Mouse (Mus musculus): ENCODE results near the gene Eif3l. TPM values are rescaled to one million over a fixed set of nuclear protein-coding genes. Genes with fewer than 3 reads are reported as not detected.

Gene Eif3l
- polyA plus RNA-seq, 1 experiment from 2014 or later, result 179 TPM

DNA sequence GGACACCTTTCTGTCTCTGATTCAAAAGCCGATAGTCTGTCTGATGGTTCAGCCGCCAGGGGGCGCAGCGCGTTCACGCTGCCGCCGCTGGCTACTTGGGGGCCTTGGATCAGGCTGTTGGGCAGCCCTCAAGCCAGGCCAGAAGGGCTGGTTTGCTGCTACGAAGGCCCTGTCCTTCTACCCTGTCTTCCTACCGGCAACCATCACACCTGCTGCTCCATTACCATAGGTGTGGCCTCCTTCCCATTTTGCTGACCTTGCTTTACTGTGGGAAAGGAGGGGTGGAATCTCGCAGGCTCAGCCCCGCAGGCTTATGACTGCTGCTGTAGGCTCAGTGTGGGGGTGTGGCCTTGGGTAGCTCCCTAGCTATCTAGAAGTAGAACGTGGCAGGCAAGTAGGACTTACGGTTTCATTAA lies 37.1 kb upstream of the Eif3l start:
- Histone ChIP-seq H3K4me2 (peak overlapping the region; percentile 20; the same call in 1 of the 2 replicates), H3K9ac (0 out of 2 replicates have a peak overlapping the region, but pooled peaks have one; percentile 30), H3K36me3 (peaks cover 9% of the 10 kb centered on the region), H3K4me3 (no peak overlapping the region), H3K4me1 (replicated peaks) (peaks cover 29% of the 10 kb centered on the region), H3K27me3 (peaks cover 41% of the 10 kb centered on the region), H3K9me3 (no peaks in the 10 kb centered on the region), H3K27ac (no peak overlapping the region)
- 16% methylated on average over 14 of the region's 14 CpGs for WGBS
- ATAC-seq (ENCODE audit: low FRiP score), result no peak

DNA sequence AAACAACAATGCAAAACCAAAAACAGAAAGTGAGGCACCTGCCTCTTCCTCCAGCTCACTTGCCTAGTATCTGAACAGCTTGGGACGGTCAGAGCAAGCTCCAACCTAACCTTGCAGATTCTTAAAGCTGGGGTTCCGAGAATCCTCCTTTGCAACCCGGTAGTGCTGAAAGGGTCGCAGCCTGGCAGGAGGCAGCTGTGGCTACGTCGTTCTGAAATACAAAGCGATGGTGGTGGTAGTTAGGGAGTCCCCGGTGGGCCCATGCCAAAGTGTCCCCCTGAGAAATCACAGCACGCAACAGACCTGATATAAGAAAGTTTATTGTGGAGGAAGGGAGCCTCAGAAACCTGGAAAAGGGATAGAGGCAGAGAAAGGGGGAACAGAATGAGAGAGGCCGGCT lies 36.6 kb upstream of the Eif3l start:
- Histone ChIP-seq H3K27me3 (peaks cover 46% of the 10 kb centered on the region), H3K4me1 (replicated peaks) (peaks cover 33% of the 10 kb centered on the region), H3K36me3 (peaks cover 9% of the 10 kb centered on the region), H3K27ac (no peak overlapping the region), H3K4me3 (no peak overlapping the region), H3K4me2 (no peak overlapping the region), H3K9ac (0 out of 2 replicates have a peak overlapping the region, but pooled peaks have one; percentile 30), H3K9me3 (no peaks in the 10 kb centered on the region)
- WGBS, result 62% methylated on average over 10 of the region's 10 CpGs
- ATAC-seq (ENCODE audit: low FRiP score), result no peak

DNA sequence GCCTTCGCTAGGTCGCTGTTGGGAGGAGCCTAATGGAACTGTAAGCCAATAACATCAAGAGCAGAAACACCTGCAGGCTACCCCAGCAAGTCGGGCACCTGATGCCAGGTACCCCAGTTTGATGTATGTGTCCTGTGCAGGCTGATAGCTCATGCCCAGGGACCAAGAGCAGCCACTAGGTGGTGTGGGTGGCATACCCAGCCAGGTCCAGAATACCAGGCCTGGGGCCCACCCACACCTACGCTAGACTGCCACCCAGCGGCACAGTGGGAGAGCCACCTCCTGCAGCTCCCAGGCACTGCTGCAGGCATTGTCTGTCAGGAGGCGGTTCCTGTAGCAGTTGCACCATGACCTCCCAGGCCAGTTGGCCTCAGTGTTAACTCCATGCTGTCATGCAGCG lies 36.1 kb upstream of the Eif3l start:
- no peak overlapping the region for H3K9ac ChIP-seq
- ATAC-seq (ENCODE audit: low FRiP score), result 0 out of 2 replicates have a peak, but pooled peaks have one; percentile 25
- no peak overlapping the region for H3K4me2 ChIP-seq

DNA sequence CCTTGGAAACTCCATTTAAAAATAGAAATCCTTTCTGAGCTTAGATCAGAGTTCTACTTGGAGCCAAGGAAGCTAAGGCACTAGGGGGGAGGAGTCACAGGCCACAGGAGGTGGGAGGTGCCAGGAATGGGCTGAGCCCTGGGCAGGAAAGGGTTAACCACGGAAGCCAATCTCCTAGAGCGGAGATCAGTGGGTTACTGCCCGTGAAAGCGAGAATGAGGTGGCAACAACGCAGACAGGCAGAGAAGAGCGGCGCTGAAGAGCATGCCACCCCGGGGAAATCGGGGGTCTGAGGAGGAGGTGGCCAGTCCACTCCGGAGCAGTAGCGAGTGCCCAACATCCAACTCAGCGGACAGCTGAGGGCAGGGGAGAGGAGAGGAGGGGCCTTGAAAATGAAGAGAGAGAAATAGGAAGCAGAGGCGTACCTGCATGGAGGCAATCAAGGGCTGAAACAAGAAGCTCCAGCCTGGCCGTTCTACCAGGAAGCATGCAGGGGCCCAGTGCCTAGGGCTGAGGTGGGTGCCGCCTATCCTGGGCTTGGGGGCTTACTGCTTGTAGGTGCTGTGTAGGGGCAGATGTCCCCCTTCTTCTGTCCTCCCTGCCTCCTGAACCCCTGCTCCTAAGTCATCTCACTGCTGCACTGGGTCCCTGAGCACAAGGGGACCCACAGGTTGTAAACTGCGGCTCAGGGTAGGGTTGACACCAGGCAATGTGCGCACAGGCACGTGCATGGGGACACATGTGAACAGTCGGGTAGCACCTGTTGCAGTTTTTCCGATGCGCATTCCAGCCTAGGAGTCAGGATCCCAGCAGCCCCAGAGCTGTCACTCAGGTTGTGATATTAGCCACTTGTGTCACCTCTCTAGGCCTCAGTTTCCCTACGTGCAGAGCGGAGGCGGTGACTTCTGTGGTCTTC lies 34.2 kb upstream of the Eif3l start:
- 24% methylated on average over 24 of the region's 24 CpGs for WGBS
- peaks cover 43% of the 10 kb centered on the region for H3K4me1 ChIP-seq (replicated peaks)
- peaks cover 9% of the 10 kb centered on the region for H3K36me3 ChIP-seq
- H3K27me3 ChIP-seq, result peaks cover 61% of the 10 kb centered on the region
- H3K9ac ChIP-seq, result peak overlapping the region; percentile 63
- H3K9me3 ChIP-seq, result no peaks in the 10 kb centered on the region
- peak overlapping the region; percentile 26 for H3K4me3 ChIP-seq
- H3K27ac ChIP-seq, result no peak overlapping the region
- ATAC-seq (ENCODE audit: low FRiP score), result no peak
- peak overlapping the region; percentile 51 for H3K4me2 ChIP-seq

More for the DNA sequence above, 36.1 kb upstream of the Eif3l start:
- H3K9me3 ChIP-seq, result no peaks in the 10 kb centered on the region
- H3K36me3 ChIP-seq, result peaks cover 9% of the 10 kb centered on the region
- H3K27ac ChIP-seq, result no peak overlapping the region
- WGBS, result 22% methylated on average over 7 of the region's 7 CpGs
- H3K4me3 ChIP-seq, result no peak overlapping the region
- peaks cover 34% of the 10 kb centered on the region for H3K4me1 ChIP-seq (replicated peaks)
- H3K27me3 ChIP-seq, result peaks cover 51% of the 10 kb centered on the region

DNA sequence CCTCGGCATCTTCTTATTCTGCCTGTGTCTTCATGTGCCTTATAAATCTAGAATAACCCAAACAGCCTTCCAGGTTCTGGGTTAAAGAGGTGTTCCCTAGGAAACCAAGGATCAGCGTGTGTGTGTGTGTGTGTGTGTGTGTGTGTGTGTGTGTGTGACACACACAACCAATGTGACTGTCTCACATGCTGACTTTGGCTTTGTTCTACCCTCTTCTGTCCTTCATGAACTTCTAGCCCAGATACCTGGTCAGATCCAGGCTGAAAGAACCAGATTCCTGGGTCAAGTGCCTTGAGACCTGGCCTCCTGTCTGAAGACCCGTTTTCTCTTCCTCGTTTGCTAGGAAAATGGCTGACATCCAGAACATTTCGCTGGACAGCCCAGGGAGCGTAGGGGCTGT lies 33.4 kb upstream of the Eif3l start, which contains the start of gene Galr3:
Galr3 (plus strand) TSS at position 301 of the 400 bp plus-strand sequence.
- Histone ChIP-seq H3K9me3 (no peaks in the 10 kb centered on the region), H3K27ac (no peak within 1 kb of the TSS), H3K27me3 (peaks cover 61% of the 10 kb centered on the region), H3K4me1 (replicated peaks) (peaks cover 43% of the 10 kb centered on the region), H3K36me3 (peaks cover 4% of the 10 kb centered on the region; the same call in 1 of the 2 replicates), H3K4me2 (peak within 1 kb of the TSS; percentile 85), H3K4me3 (peak within 1 kb of the TSS; percentile 58), H3K9ac (peak within 1 kb of the TSS; percentile 75)
- WGBS, result 78% methylated on average over 6 of the region's 6 CpGs
- ATAC-seq (ENCODE audit: low FRiP score), result no peak

DNA sequence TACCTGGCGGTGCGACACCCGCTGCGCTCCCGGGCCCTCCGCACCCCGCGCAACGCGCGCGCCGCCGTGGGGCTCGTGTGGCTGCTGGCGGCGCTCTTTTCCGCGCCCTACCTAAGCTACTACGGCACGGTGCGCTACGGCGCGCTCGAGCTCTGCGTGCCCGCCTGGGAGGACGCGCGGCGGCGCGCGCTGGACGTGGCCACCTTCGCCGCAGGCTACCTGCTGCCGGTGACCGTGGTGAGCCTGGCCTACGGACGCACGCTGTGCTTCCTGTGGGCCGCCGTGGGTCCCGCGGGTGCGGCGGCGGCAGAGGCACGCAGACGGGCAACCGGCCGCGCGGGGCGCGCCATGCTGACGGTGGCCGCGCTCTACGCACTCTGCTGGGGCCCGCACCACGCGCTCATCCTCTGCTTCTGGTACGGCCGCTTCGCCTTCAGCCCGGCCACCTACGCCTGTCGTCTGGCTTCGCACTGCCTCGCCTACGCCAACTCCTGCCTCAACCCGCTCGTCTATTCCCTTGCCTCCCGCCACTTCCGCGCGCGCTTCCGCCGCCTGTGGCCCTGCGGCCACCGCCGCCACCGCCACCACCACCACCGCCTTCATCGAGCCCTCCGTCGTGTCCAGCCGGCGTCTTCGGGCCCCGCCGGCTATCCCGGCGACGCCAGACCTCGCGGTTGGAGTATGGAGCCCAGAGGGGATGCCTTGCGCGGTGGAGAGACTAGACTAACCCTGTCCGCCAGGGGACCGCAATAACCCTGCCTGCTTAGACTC lies 32.1 kb upstream of the Eif3l start:
- Histone ChIP-seq H3K36me3 (no peaks in the 10 kb centered on the region), H3K4me2 (peak overlapping the region; percentile 85), H3K27me3 (peaks cover 64% of the 10 kb centered on the region), H3K9me3 (no peaks in the 10 kb centered on the region), H3K9ac (peak overlapping the region; percentile 75), H3K27ac (no peak overlapping the region; the same call in 1 of the 2 replicates), H3K4me1 (replicated peaks) (peaks cover 40% of the 10 kb centered on the region), H3K4me3 (peak overlapping the region; percentile 58)
- peak; percentile 44 for ATAC-seq (ENCODE audit: low FRiP score)
- under 1% methylated on average over 89 of the region's 105 CpGs for WGBS

DNA sequence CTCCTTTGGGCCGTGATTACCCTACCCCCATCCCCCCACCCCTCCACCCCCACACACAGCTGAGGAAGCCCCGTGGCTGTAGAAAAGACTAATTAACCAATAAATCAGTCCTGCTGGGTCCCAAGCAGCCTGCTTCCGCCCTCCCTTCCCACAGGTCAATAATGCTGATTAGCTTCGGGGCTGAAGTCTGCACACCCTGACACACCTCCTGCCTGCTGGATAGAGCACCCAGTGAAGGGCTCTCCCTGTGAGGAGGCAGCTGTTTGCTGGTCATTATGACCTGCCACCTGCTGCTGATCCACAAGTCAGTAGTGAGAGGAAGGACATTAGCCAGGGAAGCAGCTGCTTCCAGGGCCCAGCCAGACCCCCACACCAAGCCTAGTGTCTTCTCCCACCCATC lies 30.1 kb upstream of the Eif3l start:
- ATAC-seq (ENCODE audit: low FRiP score), result no peak
- Histone ChIP-seq H3K4me2 (no peak overlapping the region), H3K27me3 (peaks cover 59% of the 10 kb centered on the region), H3K36me3 (no peaks in the 10 kb centered on the region), H3K4me1 (replicated peaks) (peaks cover 34% of the 10 kb centered on the region), H3K9ac (no peak overlapping the region), H3K4me3 (no peak overlapping the region), H3K27ac (no peak overlapping the region), H3K9me3 (no peaks in the 10 kb centered on the region)
- 8% methylated on average over 4 of the region's 4 CpGs for WGBS

DNA sequence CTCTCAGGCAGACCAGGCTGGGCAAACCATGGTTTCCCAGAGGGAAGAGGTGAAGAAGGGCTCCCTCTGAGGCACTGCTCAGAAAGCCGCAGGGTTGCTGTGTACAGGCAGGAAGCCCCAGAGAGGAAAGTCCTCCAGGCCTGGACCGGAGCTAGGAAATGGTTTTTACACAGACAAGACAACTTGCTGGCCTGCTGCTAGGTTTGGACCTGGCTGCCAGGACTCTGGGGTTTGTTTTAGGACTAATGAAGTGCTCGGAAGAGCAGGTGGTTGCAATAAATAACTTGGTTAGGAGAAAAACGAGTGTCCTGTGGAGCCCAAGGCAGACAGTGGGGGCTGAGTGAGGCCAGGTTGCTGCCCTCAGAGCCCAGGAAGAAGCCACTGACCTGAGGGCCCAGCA lies 26.8 kb upstream of the Eif3l start:
- H3K9ac ChIP-seq, result no peak overlapping the region
- peaks cover 26% of the 10 kb centered on the region for H3K27me3 ChIP-seq
- no peak for ATAC-seq (ENCODE audit: low FRiP score)
- 76% methylated on average over 4 of the region's 4 CpGs for WGBS
- no peak overlapping the region for H3K27ac ChIP-seq
- no peak overlapping the region for H3K4me3 ChIP-seq
- peaks cover 21% of the 10 kb centered on the region for H3K4me1 ChIP-seq (replicated peaks)
- H3K36me3 ChIP-seq, result peaks cover 14% of the 10 kb centered on the region
- no peaks in the 10 kb centered on the region for H3K9me3 ChIP-seq
- H3K4me2 ChIP-seq, result no peak overlapping the region

DNA sequence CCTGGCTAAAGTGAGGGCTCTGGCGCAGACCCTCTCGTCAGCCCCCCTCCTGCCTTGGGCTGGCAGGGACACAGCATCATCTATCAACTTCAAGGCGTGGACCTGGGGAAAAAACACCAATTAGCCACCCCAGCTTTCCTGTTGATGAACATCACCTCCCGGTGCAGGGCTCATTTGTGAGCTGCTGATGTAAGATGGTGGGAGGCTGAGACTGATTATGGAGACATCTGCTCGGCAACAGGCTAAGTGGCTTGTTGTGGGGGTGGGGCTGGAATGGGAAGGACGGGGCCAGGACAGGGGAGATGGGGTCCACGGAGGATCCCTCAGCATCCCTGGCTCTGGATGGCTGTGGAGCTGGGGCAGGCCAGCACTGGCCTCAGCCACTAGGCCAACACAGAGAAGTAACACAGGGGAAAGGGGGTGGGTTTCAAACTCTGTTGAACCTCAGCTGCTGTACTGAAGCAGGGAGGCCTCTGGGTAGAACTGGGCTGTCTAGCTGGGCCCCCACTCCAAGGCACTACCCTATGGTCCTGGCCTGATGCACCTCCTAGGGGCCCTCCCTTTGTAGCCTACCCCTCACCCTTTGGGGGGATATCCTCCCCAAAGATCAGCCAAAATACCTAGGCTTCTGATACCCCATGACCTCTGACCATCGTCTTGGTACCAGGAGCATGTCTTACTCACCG lies 24.7 kb upstream of the Eif3l start:
- 0 out of 2 replicates have a peak overlapping the region, but pooled peaks have one; percentile 18 for H3K27ac ChIP-seq
- H3K36me3 ChIP-seq, result peaks cover 35% of the 10 kb centered on the region
- ATAC-seq (ENCODE audit: low FRiP score), result peak; percentile 43; the same call in 1 of the 2 replicates
- 0 out of 2 replicates have a peak, but pooled peaks cover 14% of the 10 kb centered on the region for H3K27me3 ChIP-seq
- H3K4me2 ChIP-seq, result no peak overlapping the region
- no peak overlapping the region for H3K9ac ChIP-seq
- H3K4me3 ChIP-seq, result no peak overlapping the region
- H3K9me3 ChIP-seq, result no peaks in the 10 kb centered on the region
- 52% methylated on average over 9 of the region's 9 CpGs for WGBS
- peaks cover 10% of the 10 kb centered on the region for H3K4me1 ChIP-seq (replicated peaks)

DNA sequence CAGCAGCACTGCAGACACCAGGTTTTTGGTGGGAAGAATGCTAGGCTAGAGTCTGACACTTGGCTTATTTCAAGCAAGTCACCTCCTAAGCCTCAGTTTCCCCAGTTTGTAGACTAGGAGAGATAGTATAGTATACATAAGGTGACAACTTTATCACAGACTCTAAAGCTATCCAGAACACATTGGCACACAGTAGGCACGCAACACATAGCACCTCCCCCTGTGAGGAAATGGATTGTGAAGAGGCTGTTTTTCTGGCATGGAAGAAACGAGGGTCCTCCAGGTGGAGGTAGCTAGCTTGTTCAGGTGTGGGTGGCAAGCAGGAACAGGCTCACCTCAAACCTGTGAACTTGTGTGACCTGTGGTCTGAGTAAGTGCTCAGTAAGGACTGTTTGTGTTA lies 24.0 kb upstream of the Eif3l start:
- Histone ChIP-seq H3K27me3 (0 out of 2 replicates have a peak, but pooled peaks cover 8% of the 10 kb centered on the region), H3K9me3 (no peaks in the 10 kb centered on the region), H3K27ac (no peak overlapping the region), H3K4me3 (no peak overlapping the region), H3K4me1 (replicated peaks) (peaks cover 10% of the 10 kb centered on the region), H3K36me3 (peaks cover 41% of the 10 kb centered on the region), H3K4me2 (no peak overlapping the region), H3K9ac (no peak overlapping the region)
- ATAC-seq (ENCODE audit: low FRiP score), result no peak
- 83% methylated on average over 2 of the region's 2 CpGs for WGBS

DNA sequence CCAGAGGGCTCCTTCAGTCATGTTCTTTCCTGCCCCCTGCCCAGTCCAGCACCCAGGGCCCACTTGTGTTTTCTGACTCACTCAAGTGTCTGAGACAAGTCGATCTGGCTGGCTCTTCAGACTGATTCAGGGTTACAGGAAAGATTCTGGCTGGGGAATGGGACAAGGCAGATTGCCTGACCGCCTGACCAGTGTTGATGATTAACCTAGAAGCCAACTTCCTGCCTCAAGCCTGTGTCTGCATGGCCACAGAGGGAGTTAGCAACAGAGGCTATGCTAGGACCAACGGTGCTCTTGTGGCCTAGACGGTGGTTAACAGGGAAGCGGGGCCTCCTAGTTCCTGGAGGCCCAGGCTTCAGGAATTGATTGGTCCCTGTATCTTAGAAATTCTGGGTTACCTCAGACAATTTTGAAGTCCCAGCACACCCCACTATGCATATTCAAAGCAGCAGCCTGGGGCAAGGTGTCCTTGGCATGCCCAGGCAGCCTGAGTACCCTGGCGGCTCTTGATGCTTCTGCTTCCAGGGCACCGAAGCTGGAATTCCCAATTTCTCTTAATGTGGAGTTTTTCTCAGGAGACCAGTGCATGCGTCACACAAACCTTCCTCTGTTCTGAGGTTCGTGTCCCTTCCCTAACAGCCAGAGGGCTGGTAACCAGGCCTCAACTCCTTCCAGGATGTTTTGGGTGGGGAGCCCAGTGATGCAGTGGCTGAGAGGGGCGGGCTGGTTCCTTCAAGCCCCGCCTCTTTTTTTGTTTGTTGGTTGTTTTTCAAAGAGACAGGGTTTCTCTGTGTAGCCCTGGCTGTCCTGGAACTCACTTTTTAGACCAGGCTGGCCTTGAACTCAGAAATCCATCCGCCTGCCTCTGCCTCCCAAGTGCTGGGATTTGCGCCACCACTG lies 23.3 kb upstream of the Eif3l start:
- H3K4me2 ChIP-seq, result no peak overlapping the region
- H3K36me3 ChIP-seq, result peaks cover 49% of the 10 kb centered on the region
- no peak overlapping the region for H3K9ac ChIP-seq
- H3K27me3 ChIP-seq, result 0 out of 2 replicates have a peak, but pooled peaks cover 8% of the 10 kb centered on the region
- WGBS, result 69% methylated on average over 13 of the region's 13 CpGs
- H3K9me3 ChIP-seq, result no peaks in the 10 kb centered on the region
- no peak for ATAC-seq (ENCODE audit: low FRiP score)
- H3K27ac ChIP-seq, result no peak overlapping the region
- peaks cover 10% of the 10 kb centered on the region for H3K4me1 ChIP-seq (replicated peaks)
- H3K4me3 ChIP-seq, result no peak overlapping the region
